Mouse (Mus musculus): ENCODE data around the gene Cdkn2d. TPM values are rescaled to one million over a fixed set of nuclear protein-coding genes. Genes with fewer than 3 reads are reported as not detected.

Gene Cdkn2d
- 79.6 and 81.3 TPM in 2 replicates for polyA plus RNA-seq (2015; fragmentation: Nextera tagmentation; extraction: Ambion mirVana)

DNA sequence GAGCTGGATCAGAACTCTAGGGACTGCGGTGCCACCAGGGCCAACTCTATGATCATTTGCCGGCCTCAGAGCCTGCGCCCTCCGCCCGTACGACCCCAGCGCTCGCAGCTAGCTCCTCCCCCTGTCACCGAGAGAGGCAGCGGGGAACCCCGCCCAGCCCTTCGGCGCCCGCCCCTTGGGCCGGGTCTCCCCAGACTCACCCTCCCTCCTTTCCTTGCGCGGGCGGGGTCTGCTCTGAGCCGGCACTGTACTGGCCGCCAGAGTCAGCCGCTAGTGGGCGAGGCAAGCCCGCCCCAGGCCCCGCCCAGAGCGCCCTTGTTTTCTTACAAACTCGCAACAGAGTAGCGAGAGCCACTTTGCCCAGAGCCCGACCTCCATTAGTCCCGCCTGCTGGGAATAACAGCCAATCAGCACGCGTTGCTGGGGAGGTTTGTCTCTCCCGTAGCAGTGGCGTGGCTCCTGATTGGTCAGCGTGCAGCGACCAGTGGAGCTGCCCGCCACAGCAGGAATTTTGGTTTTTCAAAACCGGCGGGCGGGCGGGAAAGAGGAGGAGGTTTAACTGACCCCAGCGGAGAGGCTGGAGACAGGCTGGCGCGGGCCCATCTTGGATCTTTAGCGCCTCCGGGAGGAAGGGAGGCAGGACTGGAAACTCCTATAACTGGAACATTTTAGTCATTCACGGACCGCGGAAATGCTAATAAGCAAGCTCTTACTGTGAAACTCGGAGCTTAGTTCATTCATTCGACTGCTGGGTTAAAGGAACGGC is at the start of gene Cdkn2d:
Gene Cdkn2d, minus strand, starts transcription at position 386 of the 766 bp plus-strand sequence.
- H3K27me3 ChIP-seq: no peaks in the 10 kb centered on the region

DNA sequence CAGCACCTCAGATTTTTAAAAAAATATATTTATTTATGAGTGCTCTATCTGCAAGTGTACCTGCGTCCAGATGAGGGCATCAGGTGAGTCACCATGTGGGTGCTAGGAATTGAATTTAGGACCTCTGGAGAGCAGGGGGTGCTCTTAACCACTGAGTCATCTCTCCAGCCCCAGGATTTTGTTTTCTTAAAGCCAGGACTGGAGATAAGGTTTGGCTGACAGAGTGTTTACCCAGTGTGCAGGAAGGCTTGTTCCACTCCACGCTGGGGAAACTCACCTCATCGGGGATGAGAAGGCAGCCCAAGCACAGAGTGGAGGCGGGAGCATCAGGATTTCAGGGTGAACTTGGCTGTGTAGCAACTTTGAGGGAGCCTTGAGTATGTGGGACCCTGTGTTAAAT is 49.2 kb upstream of the Cdkn2d start:
- Histone ChIP-seq H3K9me3 (no peaks in the 10 kb centered on the region), H3K27me3 (no peaks in the 10 kb centered on the region), H3K4me3 (replicated peaks) (no peak overlapping the region), H3K4me1 (replicated peaks) (peaks cover 5% of the 10 kb centered on the region; the same call in 1 of the 2 replicates), H3K4me2 (replicated peaks) (no peak overlapping the region), H3K9ac (replicated peaks) (no peak overlapping the region), H3K27ac (no peak overlapping the region), H3K36me3 (peaks cover 42% of the 10 kb centered on the region)
- WGBS: 92% methylated on average over 4 of the region's 4 CpGs
- no peak for ATAC-seq

More for the DNA sequence above, at the start of gene Cdkn2d:
- Histone ChIP-seq H3K9ac (replicated peaks) (peak within 1 kb of the TSS; percentile 83), H3K4me1 (replicated peaks) (peaks cover 35% of the 10 kb centered on the region), H3K36me3 (no peaks in the 10 kb centered on the region), H3K4me3 (replicated peaks) (peak within 1 kb of the TSS; percentile 80), H3K9me3 (no peaks in the 10 kb centered on the region), H3K4me2 (replicated peaks) (peak within 1 kb of the TSS; percentile 78), H3K27ac (peak within 1 kb of the TSS; percentile 84)
- under 1% methylated on average over 48 of the region's 51 CpGs for WGBS
- ATAC-seq: peak; percentile 97

- Histone ChIP-seq H3K36me3 (peaks cover 19% of the 10 kb centered on the region), H3K9me3 (no peaks in the 10 kb centered on the region), H3K27ac (no peak overlapping the region), H3K4me3 (replicated peaks) (no peak overlapping the region), H3K27me3 (no peaks in the 10 kb centered on the region), H3K9ac (replicated peaks) (no peak overlapping the region; the same call in 1 of the 2 replicates), H3K4me1 (replicated peaks) (peaks cover 12% of the 10 kb centered on the region), H3K4me2 (replicated peaks) (no peak overlapping the region)
- ATAC-seq: no peak
- 19% methylated on average over 20 of the region's 20 CpGs for WGBS
Observed at GRCm38 (mm10) chr9:21337652-21338051, 46.4 kb upstream of the Cdkn2d start.

- H3K4me1 ChIP-seq (replicated peaks): peaks cover 23% of the 10 kb centered on the region
Observed at GRCm38 (mm10) chr9:21336491-21336890, 45.3 kb upstream of the Cdkn2d start.

GRCm38 (mm10) chr9:21335391-21335790 is 44.2 kb upstream of the Cdkn2d start:
- no peak for ATAC-seq
- 87% methylated on average over 4 of the region's 4 CpGs for WGBS
- Histone ChIP-seq H3K9me3 (no peaks in the 10 kb centered on the region), H3K4me3 (replicated peaks) (no peak overlapping the region), H3K4me2 (replicated peaks) (no peak overlapping the region), H3K4me1 (replicated peaks) (peaks cover 23% of the 10 kb centered on the region), H3K27me3 (no peaks in the 10 kb centered on the region), H3K9ac (replicated peaks) (no peak overlapping the region), H3K27ac (no peak overlapping the region), H3K36me3 (peaks cover 6% of the 10 kb centered on the region; the same call in 1 of the 2 replicates)

More at GRCm38 (mm10) chr9:21336491-21336890, 45.3 kb upstream of the Cdkn2d start:
- Histone ChIP-seq H3K36me3 (peaks cover 8% of the 10 kb centered on the region; the same call in 1 of the 2 replicates), H3K4me2 (replicated peaks) (no peak overlapping the region), H3K9me3 (no peaks in the 10 kb centered on the region), H3K9ac (replicated peaks) (no peak overlapping the region), H3K4me3 (replicated peaks) (no peak overlapping the region), H3K27ac (no peak overlapping the region), H3K27me3 (no peaks in the 10 kb centered on the region)
- WGBS: 85% methylated on average over 8 of the region's 8 CpGs
- no peak for ATAC-seq

- Histone ChIP-seq H3K9me3 (no peaks in the 10 kb centered on the region), H3K36me3 (peaks cover 6% of the 10 kb centered on the region; the same call in 1 of the 2 replicates), H3K27me3 (no peaks in the 10 kb centered on the region), H3K9ac (replicated peaks) (no peak overlapping the region), H3K4me3 (replicated peaks) (no peak overlapping the region), H3K27ac (no peak overlapping the region), H3K4me1 (replicated peaks) (peaks cover 23% of the 10 kb centered on the region), H3K4me2 (replicated peaks) (no peak overlapping the region)
- ATAC-seq: no peak
Observed at GRCm38 (mm10) chr9:21334747-21335146, 43.5 kb upstream of the Cdkn2d start.

GRCm38 (mm10) chr9:21333523-21333922 is 42.3 kb upstream of the Cdkn2d start:
- Histone ChIP-seq H3K4me3 (replicated peaks) (no peak overlapping the region), H3K36me3 (peaks cover 4% of the 10 kb centered on the region; the same call in 1 of the 2 replicates), H3K9me3 (no peaks in the 10 kb centered on the region), H3K4me1 (replicated peaks) (peaks cover 23% of the 10 kb centered on the region), H3K27ac (no peak overlapping the region), H3K9ac (replicated peaks) (no peak overlapping the region), H3K27me3 (no peaks in the 10 kb centered on the region), H3K4me2 (replicated peaks) (no peak overlapping the region)
- WGBS: 95% methylated on average over 1 of the region's 1 CpGs
- ATAC-seq: no peak

DNA sequence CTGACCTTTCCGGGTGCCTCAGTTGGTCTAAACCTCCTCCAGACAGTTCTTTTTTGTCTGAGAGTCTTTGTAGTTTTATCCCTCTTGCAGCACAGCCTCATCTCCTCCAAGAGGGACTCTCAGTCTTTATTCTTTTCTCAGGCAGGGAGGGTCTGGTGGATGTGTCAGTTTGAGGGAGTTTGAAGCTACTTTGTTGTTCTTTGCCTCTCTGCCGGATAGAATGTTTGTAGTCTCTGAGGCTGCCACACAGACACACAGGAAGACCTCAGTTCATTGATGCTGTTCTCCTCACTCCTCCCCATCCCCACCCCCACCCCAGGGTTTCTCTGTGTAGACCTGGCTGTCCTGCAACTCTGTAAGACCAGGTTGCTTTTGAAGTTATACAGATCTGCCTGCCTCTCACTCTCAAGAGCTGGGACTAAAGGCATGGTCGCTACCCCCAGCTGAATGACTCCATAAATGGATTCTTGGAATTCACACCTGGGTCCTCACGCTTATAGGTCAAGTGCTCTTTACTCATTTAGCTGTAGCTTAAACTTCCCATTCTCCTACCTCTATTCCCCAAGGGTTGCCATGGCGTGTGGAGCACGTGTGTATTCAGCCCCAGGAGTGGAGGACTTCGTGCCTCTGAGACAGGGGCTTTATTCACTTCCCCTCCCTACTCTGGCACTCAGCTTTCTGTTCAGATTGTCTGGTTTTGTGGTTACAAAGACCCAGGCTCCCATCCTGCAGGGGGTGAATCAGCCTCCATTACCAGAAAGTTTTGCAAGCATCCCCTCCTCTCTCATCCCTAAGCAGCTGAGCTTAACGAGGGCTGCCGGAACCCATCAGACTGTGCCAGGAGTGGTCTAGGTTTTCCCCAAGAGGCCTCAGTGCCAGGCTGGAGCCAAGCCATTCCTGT is 41.2 kb upstream of the Cdkn2d start:
- no peaks in the 10 kb centered on the region for H3K9me3 ChIP-seq
- H3K4me1 ChIP-seq (replicated peaks): peaks cover 18% of the 10 kb centered on the region
- ATAC-seq: peak; percentile 57; the same call in 1 of the 2 replicates
- no peaks in the 10 kb centered on the region for H3K27me3 ChIP-seq
- no peak overlapping the region for H3K4me3 ChIP-seq (replicated peaks)
- H3K4me2 ChIP-seq (replicated peaks): no peak overlapping the region
- WGBS: 31% methylated on average over 9 of the region's 9 CpGs
- peak overlapping the region; percentile 19; the same call in 1 of the 2 replicates for H3K27ac ChIP-seq
- peak overlapping the region; percentile 23; the same call in 1 of the 2 replicates for H3K9ac ChIP-seq (replicated peaks)
- H3K36me3 ChIP-seq: peaks cover 4% of the 10 kb centered on the region; the same call in 1 of the 2 replicates

DNA sequence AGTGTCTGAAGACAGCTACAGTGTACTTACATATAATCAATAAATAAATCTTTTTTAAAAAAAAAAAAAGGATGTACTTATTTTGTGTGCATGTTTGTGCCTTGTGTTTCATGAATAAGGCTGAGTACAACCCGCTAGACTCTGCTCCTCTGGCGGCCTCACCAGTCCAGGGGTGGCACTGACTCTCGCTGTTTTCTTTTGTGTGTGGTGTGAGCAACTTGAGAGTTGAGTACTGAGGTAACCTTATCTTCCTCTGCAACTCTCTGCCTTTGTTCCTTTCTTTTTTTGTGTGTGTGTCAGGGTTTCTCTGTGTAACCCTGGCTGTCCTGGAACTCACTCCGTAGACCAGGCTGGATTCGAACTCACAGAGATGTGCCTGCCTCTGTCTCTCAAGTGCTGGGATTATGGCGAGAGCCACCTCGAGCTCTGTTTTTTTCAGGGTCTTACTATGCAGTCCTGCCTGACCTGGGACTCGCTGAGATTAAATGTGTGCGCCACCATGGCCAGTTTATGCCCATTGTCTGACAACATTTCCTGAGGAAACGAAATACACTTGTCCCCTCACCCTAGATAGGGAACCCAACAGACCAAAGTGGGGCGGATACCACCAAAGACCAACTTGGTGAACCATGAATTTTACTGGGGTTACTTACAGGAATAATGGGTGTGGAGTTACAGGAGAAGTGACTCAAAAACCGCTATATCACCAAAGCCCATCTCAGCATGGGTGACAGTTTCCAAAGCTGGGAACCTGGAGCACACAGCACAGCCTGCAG is 40.3 kb upstream of the Cdkn2d start:
- H3K4me3 ChIP-seq (replicated peaks): no peak overlapping the region
- no peaks in the 10 kb centered on the region for H3K9me3 ChIP-seq
- no peaks in the 10 kb centered on the region for H3K27me3 ChIP-seq
- no peak overlapping the region for H3K4me2 ChIP-seq (replicated peaks)
- H3K4me1 ChIP-seq (replicated peaks): peaks cover 18% of the 10 kb centered on the region
- no peak for ATAC-seq
- WGBS: 88% methylated on average over 12 of the region's 12 CpGs
- 0 out of 2 replicates have a peak overlapping the region, but pooled peaks have one; percentile 6 for H3K9ac ChIP-seq (replicated peaks)
- peaks cover 4% of the 10 kb centered on the region; the same call in 1 of the 2 replicates for H3K36me3 ChIP-seq
- H3K27ac ChIP-seq: 0 out of 2 replicates have a peak overlapping the region, but pooled peaks have one; percentile 7

GRCm38 (mm10) chr9:21329699-21330289 is 38.6 kb upstream of the Cdkn2d start:
- ATAC-seq: no peak
- no peaks in the 10 kb centered on the region for H3K9me3 ChIP-seq
- H3K9ac ChIP-seq (replicated peaks): no peak overlapping the region
- no peak overlapping the region for H3K27ac ChIP-seq
- H3K4me1 ChIP-seq (replicated peaks): peaks cover 18% of the 10 kb centered on the region
- peaks cover 4% of the 10 kb centered on the region; the same call in 1 of the 2 replicates for H3K36me3 ChIP-seq
- no peaks in the 10 kb centered on the region for H3K27me3 ChIP-seq
- no peak overlapping the region for H3K4me2 ChIP-seq (replicated peaks)
- no peak overlapping the region for H3K4me3 ChIP-seq (replicated peaks)
- 89% methylated on average over 10 of the region's 10 CpGs for WGBS

- WGBS: 75% methylated on average over 3 of the region's 5 CpGs
- H3K4me1 ChIP-seq (replicated peaks): peaks cover 18% of the 10 kb centered on the region
- H3K27me3 ChIP-seq: no peaks in the 10 kb centered on the region
- H3K4me3 ChIP-seq (replicated peaks): no peak overlapping the region
- peaks cover 7% of the 10 kb centered on the region; the same call in 1 of the 2 replicates for H3K36me3 ChIP-seq
- H3K9ac ChIP-seq (replicated peaks): no peak overlapping the region
- no peak for ATAC-seq
- H3K27ac ChIP-seq: no peak overlapping the region
- no peaks in the 10 kb centered on the region for H3K9me3 ChIP-seq
- H3K4me2 ChIP-seq (replicated peaks): no peak overlapping the region
Observed at GRCm38 (mm10) chr9:21329041-21329440, 37.8 kb upstream of the Cdkn2d start.

All from midbrain, embryonic 13.5 days (tissue).